Comparison of ENCODE assay signal across 8 mouse cellular contexts in the genomic region with DNA sequence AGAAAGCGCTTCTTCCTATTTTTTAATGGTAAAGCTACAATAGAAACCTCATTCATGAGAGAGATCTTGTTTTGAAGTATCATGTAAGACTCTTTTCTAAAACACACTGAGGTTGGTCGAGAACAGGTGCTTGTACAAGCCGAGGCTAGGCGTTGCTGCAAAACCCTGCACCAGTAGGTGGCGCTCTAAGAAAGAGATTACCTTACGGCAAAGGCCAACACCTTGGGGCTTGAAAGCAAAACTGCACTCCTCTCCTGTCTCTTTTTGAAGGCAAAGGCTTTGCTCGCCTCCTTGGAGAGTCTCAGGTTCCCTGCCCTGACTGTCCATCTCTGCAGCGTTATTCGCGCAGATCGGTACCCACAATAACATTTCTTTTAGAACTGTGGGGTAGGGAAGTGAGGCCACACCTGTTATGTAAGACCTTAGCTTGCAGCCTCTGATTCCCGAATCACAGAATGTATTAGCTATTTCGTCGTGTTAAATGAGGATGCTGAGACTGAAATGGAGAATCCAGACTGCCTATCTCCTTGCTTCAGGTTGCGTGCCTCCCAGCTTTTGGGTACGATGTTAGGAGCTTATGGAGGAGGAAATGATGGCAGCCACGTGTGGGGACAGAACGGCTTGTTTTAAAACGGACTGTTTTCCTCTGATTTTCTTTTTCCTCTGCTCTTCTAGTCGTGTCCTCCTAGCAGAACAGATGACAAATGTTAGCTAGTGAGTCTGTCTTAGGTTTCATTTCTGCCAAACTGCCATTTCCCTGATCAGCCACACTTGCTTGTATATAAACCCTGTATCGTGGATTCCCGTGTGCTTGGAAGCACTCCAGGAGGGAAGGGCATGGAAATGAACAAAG. TPM values are rescaled to one million over a fixed set of nuclear protein-coding genes. Genes with fewer than 3 reads are reported as not detected.
A peak's percentile ranks its signal among the peaks of the same experiment; 100 is the strongest.
DNase-seq lines count a peak whose midpoint lies in the region; ATAC-seq and TF ChIP-seq lines count a peak whose summit lies in the region.

No protein-coding gene starts in this region.

- H3K4me1 ChIP-seq in G1E (ENCODE audit: insufficient read depth, low read depth, low read length): no peaks in the 10 kb centered on the region
- H3K4me1 ChIP-seq in forebrain, postnatal 0 days (ENCODE audit: insufficient read depth): no peaks in the 10 kb centered on the region

- no peak; the same call in 1 of the 2 replicates for ATAC-seq in G1E (ENCODE audit: extremely low read depth, insufficient number of reproducible peaks, low FRiP score, poor library complexity, severe bottlenecking)
- ATAC-seq in forebrain, postnatal 0 days: peak; percentile 90
- peak; percentile 82 to 93 for ATAC-seq in hematopoietic stem cell, adult 5-6 weeks (replicated peaks in 1 of 2; ENCODE audit: insufficient read depth in 1 of 2, low FRiP score in 2 of 2, low TSS enrichment in 1 of 2, low read depth in 1 of 2, poor library complexity in 2 of 2, severe bottlenecking in 2 of 2)

- no peak for DNase-seq in G1E (ENCODE audit: low spot score)
- peak; percentile 93 for DNase-seq in cerebellum, adult 11 months
- peak; percentile 94 for DNase-seq in forebrain, postnatal 0 days
- DNase-seq in layer of hippocampus, adult 9-11 months: peak; percentile 73
- DNase-seq in lung, postnatal 10 days: peak; percentile 85
- peak; percentile 59 for DNase-seq in retina, adult 2 months (ENCODE audit: low read depth, low spot score)
- peak; percentile 86 for DNase-seq in thymus, postnatal 25 days

- H3K27me3 ChIP-seq in G1E (ENCODE audit: insufficient read depth, low read length): no peaks in the 10 kb centered on the region
- no peaks in the 10 kb centered on the region; the same call in 1 of the 2 replicates for H3K27me3 ChIP-seq in forebrain, postnatal 0 days (ENCODE audit: insufficient read depth, low read length)

- TF ChIP-seq CTCF in G1E (IDR thresholded peaks at IDR 0.05; ENCODE audit: low read depth, low read length): peak; percentile 30; the same call in 1 of the 2 replicates
- peak; percentile 93 for TF ChIP-seq CTCF in forebrain, postnatal 0 days (IDR thresholded peaks at IDR 0.05; ENCODE audit: low read depth)

- no peak overlapping the region; the same call in 1 of the 2 replicates for H3K9ac ChIP-seq in forebrain, postnatal 0 days

- H3K9me3 ChIP-seq in G1E (replicated peaks): peaks cover 25% of the 10 kb centered on the region
- H3K9me3 ChIP-seq in forebrain, postnatal 0 days (ENCODE audit: low read length): no peaks in the 10 kb centered on the region

- peak overlapping the region; percentile 57 for H3K27ac ChIP-seq in forebrain, postnatal 0 days (ENCODE audit: low read depth, low read length)

- H3K4me3 ChIP-seq in G1E (ENCODE audit: low read depth, low read length): no peak overlapping the region
- H3K4me3 ChIP-seq in forebrain, postnatal 0 days (ENCODE audit: low read depth, low read length): peak overlapping the region; percentile 16; the same call in 1 of the 2 replicates

- H3K4me2 ChIP-seq in forebrain, postnatal 0 days (ENCODE audit: low read depth): peak overlapping the region; percentile 36

- H3K36me3 ChIP-seq in G1E (replicated peaks): no peaks in the 10 kb centered on the region
- H3K36me3 ChIP-seq in forebrain, postnatal 0 days (ENCODE audit: insufficient read depth): no peaks in the 10 kb centered on the region

- 16% methylated on average over 22 of the region's 22 CpGs for WGBS in forebrain, postnatal 0 days

RNA-seq across cellular contexts. Expression of gene Cry1, which starts 36.3 kb away (rescaled TPM):
- total RNA-seq in G1E (2014; fragmentation: Nextera tagmentation): not detected in 2 replicates
- total RNA-seq in G1E (2017): 0.11 and 1.1 TPM in 2 replicates
- polyA plus RNA-seq in G1E (2012): not detected in 2 replicates
- total RNA-seq in forebrain, postnatal 0 days (2014; rRNA removed): 22.7 and 24.3 TPM in 2 replicates
- polyA plus RNA-seq in forebrain, postnatal 0 days (2015; fragmentation: Nextera tagmentation; extraction: Ambion mirVana): 23.3 and 29.7 TPM in 2 replicates
- 12.4 and 15.2 TPM in 2 replicates for total RNA-seq in hematopoietic stem cell, adult 5-6 weeks (2017)
